Mouse (Mus musculus) T-helper 2 cell (primary cell): ENCODE results near the gene Nphp4.

Source experiments
- in situ Hi-C: fragments of 300-600 bp; cut with MboI, MseI; formaldehyde crosslinking; loops from one replicate; pipeline ENCODE4 v1.15.1; 2025; ENCODE audit warnings: high pct_unique_total_duplicates

Gene Nphp4

DNA sequence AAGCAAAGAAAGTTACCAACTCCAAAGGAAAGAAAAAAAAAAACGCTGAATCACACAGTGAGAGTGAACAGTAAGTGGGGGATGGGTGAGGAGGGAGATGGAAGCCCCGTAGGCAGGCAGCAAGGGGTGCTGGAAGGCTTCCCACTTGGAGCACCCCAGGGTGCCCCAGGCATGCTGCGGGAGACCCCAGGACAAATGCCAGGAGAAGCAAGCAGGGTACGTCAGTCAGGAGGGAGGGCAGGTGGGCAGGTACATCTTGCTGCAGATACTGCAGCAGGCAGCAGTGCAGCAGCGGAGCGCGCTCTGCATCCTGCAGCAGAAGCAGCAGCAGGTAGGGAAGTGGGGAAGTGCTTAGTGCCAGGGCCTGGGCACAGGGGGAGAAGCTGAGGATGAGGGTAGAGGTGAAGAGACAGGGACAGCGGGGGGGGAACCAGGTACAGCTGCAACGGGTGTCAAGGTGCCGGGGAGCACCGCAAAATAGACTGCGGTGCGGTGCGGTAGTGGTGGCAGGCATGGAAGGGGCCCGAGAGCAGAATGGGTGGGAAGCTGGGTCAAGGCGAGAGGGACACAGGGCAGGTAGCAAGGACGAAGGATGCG lies at the start of gene Nphp4:
TSS of gene Nphp4 (plus strand) at position 280 of the 597 bp plus-strand sequence.
- in situ Hi-C loops: no loop called here

DNA sequence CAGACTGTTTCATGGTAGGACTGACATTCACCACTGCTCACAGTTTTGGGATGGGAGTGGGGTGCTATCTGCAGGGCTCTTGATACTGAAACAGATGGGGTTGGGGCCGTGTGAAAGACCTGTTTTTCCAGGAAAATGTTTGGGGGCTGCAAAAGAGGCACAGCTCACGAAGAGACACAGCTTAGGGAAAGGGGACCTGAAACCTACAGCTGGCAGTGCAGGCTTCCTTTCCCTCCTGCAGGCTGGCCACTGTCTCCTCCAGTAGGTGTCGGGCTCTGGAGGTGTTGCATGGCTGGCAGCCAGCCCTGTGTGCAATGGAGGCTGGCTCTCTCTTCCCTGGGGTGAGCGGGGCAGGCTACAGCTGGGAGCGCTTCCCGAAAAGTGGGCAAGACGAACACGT lies 48.2 kb upstream of the Nphp4 start:
- in situ Hi-C loops: loop anchor here (5.0 to 25.0 kb wide), 2 partner anchors 91 to 1534 kb away; partner anchors contain the start of genes A430005L14Rik and Chd5

DNA sequence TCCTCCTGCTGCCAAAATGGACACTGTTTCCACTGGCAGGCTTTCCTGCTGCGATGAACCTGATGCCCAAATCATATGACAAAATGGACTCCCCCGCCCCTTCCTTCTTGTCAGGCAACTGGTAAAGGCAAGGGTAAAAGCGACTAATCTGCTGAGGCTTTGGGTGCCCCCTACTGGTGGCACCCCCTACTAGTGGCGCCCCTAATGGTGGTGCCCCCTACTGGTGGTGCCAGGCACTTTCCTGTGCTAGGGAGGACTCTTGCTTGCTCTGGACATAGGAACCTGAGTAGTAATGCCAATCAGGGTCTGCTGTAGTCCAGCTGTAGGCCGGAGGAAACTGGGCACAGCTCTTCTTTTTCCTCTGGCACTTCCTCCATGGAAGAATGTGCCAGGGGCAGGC lies 44.2 kb upstream of the Nphp4 start:
- in situ Hi-C loops: loop anchor here (25.0 kb wide), 1 partner anchor 1530 kb away; the partner anchor contains the start of gene A430005L14Rik

DNA sequence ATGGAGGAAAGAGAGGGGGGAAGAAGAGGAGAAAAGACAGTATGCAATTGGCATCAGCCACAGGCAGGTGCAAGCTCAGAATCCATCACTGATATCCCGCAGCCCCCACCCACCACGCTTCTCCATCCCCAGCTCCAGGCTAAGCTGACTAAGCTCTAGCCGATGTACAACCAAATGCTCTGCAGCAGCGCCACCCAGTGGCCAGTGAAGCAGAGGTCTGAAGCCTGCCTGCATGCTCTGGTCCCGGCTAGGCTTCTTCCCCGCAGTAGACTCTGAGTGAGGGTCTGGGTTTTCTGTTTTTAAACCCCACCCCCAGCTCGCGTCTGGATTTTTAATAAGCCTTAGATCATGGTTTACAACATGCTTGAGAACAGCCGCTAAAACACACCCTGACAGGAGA lies 41.7 kb upstream of the Nphp4 start:
- in situ Hi-C loops: loop anchor here (25.0 kb wide), 1 partner anchor 1527 kb away; the partner anchor contains the start of gene A430005L14Rik

DNA sequence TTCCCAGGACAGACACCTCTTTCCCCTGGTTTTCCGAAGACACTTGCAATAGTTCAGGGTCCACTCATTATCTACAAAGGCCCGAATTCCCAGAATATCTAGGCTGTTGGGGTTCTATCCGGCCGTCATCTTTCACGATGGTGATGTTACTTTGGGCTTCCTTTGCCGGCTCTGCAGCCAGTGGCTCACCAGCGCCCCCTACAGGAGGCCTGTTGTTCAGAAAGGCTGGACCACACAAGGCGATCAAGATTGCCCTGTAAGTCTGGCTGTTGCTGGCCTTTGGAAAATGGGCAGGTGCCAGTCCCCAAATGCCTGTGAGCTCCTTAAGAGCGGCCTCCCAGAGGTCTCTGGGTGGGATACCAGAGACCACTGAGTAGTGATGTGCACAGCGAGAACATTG lies 41.3 kb upstream of the Nphp4 start:
- in situ Hi-C loops: loop anchor here (25.0 kb wide), 1 partner anchor 1527 kb away; the partner anchor contains the start of gene A430005L14Rik

DNA sequence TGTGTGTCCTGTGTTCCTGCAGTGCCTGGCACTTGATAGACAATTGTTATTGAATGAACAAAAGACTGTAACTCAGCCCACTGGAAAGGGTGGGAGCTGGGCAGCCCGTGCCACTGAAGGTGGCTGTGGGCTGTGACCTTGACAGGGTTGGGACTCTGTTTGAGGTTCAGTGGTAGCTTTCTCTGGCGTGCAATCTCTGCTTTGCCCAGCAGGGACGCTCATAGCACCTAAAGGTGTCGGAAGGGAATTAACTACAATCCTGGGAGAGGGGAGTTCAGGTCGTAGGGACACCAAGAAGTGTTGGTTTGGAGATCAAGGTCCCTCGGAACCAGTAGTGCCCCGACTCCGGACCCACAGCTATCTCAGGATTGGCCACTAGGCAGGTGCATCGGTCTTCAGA lies 35.6 kb upstream of the Nphp4 start:
- in situ Hi-C loops: loop anchor here (25.0 kb wide), 1 partner anchor 1521 kb away; the partner anchor contains the start of gene A430005L14Rik

DNA sequence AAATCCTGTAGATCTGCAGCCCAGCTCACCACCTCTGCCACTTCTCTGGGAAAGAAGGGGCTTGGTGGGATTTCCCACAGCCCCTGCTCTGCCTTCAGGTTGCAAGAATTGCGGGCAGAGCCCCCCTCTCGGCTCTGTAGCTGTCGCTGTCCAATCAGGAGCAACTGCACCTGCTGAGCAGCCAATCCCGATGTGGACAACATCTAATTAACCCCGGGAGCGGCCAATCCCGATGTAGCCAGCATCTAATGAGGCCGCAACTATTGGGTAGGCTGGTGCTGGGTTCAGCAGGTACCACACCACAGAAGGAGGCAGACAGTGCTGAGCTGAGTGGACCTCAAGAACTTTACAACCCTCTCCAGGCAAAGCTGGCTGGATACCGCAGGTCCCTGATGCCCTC lies 35.0 kb upstream of the Nphp4 start:
- in situ Hi-C loops: loop anchor here (25.0 kb wide), 1 partner anchor 1521 kb away; the partner anchor contains the start of gene A430005L14Rik

DNA sequence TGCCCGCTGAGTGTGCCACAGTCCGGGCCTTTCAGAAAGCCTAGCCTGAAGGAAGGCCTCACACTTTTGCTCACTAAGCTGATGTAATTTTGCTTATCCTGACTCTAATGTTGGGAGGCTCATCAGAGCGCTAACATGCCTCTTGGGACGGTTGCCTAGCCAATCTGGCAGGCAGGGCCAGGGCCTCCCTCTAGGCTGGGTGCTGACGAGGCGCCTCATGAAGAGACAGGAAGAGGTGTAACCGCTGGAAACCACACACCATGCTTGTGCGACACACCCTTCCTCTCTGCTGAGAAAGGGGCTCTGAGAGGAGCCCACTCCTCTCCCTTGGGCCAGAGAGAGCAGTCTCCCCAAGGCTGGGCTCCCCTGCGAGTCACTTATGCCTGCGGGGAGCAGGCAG lies 30.3 kb upstream of the Nphp4 start:
- in situ Hi-C loops: loop anchor here (25.0 kb wide), 1 partner anchor 1516 kb away; the partner anchor contains the start of gene A430005L14Rik

DNA sequence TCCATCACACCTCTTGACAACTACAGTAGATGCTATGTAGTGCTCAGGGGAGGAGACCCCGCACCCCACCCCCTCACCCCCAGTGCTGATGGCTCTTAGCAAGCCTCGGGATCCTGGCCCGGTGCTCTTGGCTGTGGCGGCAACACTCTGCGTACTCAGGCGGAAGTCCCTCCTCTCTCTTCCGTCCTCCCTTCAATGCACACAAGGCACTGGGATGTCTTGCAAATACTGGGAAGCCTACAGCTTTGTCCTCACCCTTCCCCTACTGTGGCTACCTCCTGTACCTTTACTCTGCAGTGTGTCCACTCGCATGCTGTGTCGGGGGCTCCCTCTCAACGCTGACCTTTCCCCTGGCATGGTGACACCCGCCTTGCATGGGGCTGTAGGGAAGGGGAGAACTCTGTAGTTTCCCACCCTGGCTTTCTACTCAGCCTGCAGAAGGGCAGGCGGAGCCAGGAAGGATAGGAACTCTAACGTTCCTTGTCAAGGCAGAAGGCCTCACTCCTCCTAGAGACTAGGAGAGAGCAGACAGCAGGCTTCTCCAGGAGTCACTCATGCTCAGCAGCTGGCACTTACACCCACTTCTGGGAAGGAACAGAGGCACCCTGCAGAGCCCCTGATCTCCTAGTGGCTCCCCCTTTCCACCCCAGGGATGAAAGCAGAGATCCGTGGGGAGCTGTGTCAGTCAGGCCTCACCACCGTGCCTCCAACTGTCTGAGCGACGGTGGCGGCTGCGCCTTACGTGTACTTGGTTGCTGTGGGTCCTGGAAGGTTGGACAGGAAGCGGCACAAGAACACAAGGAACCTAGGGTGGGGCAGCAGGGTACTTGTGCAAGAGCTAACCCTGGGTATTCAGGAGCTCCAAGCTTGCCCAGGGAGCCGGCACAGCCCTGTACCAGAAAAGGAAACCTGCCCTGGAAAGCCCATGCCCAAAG lies 28.5 kb upstream of the Nphp4 start:
- in situ Hi-C loops: loop anchor here (25.0 kb wide), 1 partner anchor 1514 kb away; the partner anchor contains the start of gene A430005L14Rik

DNA sequence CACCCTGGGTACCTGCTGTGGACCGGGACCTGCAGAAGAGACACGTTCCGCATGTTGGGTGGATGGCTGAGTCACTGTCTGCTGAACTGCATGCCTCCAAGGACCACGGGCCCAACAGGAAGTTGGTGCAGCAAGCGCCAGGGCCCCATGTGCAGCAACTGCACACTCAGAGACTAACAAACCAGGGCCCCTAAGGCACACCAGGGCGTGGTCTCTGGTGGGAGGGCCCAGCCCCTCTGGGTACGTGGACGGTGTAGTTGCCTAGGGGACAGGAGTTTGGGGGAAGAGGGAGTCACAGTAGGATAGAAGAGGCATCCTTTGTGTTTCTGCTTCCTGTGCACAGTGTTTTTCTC lies 27.9 kb upstream of the Nphp4 start:
- in situ Hi-C loops: loop anchor here (25.0 kb wide), 1 partner anchor 1514 kb away; the partner anchor contains the start of gene A430005L14Rik

DNA sequence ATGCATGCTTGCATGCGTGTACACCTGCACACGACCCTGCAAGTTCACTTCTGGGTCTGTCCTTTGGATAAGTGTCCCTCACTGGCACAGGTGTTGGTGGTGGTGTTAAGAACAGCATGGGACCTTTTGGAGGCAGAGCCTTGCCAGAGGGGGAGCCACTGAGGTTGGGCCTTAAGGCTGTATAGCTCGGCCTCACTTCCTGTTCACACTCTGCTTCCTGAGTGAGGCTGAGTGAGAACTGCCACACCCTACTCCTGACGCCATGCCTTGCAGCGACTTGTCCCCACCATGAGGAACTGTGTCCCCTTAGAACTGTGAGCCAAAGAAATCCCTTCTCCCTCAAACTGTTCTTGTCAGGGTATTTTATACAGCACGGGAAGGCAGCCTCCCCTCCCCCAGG lies 25.1 kb upstream of the Nphp4 start:
- in situ Hi-C loops: no loop called here

DNA sequence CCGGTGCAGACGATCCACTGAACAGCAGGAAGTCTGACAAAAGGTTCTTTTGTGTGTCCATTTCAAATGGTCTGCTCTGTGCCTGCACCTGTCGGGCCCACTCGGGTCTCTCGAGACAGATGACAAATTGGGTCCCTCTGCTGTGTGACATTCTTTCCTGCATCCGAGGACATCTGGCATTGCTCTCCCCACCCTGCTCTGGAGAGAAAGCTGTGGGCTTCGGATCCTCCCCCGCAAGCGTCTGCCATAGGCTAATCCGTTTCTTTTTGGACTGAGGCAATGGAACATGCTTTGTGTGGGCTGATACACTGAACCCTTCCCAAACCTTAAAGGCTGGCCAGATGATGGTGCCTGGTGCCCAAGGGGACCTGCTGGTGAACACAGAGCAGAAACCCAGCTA lies 23.4 kb upstream of the Nphp4 start:
- in situ Hi-C loops: no loop called here

DNA sequence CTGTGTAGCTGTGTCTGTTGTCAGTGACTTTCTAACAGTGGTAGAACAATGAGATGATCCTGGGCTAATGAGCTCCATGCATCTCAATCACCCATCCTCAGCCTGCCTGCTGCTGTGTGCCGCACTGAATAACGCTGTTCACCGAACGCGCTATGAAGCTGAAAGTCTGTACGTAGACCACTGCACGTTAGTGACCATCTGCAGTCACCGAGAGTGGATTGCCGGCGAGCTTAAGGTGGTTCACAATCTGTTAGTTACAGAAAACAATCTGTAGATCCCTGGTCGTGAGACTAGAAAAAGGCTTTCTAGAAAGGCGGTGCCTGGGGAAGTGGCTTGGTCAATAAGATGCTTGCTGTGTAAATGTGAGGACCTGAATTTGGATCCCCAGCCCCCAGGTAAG lies 22.4 kb upstream of the Nphp4 start:
- in situ Hi-C loops: no loop called here

DNA sequence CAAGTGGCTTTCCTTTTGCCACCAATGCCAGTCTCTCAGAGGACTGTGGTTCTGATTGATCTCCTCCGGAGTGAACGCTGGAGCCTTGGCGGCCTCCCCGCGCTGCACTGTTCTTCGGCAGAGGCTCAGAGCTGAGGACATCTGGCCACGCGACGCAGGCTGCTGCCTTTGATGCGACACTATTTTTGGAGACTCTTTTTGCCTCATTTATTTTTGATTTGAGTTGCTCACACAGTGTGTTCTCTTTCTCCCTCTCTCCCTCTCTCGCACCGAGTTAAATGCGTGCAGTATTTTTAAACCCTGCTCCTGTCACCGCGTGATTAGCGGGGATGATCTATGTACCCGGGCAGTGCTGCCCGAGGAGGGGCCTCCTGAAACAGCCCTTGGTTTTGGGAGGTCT lies 19.9 kb upstream of the Nphp4 start:
- in situ Hi-C loops: no loop called here

DNA sequence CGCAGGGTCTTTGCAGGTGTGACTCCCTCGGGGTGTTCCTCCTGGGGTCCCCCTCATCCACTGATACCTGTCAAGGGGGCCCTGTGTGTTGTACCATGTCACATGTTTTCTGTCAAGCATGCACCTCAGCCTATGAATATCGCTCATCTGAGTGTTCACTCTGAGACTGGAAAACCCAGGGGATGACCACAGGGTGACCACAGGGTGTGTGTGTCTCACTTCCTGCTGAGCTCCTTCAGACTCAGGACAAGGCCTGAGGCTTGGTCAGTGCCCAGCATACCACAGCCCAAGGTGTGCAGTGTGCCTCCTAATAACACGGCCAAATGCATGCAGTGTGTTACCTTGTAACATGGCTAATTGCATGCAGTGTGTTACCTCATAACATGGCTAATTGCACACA lies 18.8 kb upstream of the Nphp4 start:
- in situ Hi-C loops: no loop called here

DNA sequence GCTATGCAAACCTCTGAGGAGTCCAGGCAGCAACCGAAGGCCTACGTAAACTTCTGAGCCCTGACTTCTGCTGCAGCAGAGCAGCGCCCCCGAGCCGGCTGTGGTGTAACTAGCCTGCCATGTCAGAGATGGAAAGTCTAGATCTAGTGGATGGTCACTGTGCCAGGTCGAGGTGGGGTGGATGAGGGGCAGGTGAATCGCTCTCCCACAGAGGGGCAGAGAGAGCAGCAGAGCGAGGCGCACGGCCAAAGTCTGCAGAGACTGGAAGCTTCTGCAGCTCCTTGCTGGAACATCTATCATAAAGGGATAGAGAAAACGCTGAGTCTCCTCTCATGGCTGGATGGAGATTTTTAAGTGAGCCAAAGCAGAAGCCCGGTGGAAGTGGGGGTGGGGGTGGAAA lies 14.0 kb upstream of the Nphp4 start:
- in situ Hi-C loops: no loop called here

DNA sequence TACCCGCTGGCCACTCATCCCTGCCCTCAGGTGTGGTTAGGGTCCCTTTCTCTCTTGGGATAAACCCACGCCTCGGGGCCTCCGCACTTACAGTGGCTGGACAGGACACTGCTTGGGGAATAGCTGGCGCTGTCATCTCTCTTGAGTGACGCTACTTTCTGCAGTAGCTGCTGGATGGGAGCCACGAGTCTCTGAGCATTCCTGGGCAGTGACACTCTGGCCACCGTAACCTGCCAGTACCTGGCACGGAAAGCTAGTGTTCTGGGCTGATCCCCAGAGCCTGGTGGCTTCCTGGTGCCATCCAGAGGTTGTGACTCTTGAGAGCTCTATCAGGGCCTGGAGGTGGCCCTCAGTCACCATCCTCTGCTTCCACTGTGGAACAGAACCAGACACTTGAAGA lies 13.4 kb upstream of the Nphp4 start:
- in situ Hi-C loops: no loop called here

DNA sequence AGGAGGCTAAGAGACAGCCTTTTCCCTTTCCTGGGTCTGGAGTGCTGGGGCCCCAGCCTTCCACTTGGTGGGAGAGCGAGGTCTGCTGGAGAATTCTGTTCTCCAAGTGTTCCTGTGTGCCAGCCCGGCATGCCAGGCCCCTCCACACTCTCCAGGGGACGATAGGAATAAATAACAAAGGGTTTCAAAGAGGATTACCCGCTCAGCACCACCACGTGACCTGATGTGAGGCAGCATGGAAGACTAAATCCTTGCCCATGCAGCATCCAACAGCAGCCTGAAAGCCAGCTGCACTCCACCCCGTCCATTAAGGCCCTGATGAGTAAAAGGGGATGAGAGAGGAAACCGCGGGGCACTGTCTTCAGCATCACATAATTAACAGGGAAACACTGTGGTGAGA lies 11.4 kb upstream of the Nphp4 start:
- in situ Hi-C loops: no loop called here

DNA sequence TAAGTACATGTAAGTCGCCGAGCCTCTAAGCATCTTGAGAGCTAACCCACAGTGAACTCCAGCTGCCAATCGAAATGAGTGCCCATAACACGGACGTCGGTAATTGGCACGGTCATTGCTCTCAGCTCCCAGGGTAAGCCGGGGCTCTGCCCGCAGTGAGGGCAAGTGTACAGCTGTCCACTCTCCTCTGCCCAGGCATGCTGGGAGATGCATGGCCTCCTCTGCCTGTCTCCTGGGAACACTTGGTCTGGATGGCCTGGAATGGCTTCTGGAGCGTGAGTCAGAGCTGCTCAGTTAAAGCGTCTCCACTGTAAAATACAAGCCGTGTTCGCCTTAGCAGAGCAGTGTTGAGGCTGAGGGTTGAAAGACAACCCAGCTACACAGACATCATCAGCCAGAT lies 9.9 kb upstream of the Nphp4 start:
- in situ Hi-C loops: no loop called here

DNA sequence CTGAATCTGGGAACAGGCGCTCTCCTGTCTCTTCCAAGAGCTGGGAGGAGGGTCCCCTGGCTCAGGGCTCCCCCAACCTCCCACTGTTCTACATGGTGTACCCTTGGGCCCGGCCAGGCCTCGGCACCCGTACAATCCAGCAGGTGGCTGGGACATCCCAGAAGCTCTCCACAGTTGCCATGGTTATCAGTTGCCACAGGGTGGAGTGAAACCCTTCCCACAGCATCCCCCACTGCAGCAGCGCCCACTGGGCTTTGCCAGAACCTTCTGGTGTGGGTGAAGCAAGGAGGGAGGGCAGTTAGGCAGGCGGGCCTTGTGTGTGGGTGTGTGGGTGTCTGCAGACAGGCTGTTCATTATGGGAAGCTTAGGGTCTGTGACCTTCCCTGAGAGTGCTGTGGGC lies 8.6 kb upstream of the Nphp4 start:
- in situ Hi-C loops: no loop called here

DNA sequence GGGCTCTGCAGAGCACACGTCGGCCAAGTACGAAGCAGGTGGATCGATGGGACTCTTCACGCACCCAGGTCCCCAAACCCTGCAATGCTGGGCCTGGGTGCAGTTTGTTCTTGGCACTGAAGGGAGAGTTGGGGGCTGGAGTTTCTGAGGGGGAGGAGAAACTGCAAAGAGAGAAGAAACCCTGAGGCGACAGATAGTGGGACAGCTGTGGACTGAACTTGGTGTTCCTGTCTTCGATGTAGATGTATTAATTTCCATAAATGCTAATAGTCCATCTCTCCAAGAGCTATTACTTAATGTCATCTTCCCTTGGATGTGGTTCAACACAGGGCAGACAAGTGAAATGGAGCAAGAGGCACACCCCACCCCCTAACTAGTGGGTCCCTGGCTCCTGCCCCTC lies 565 bp upstream of the Nphp4 start:
- in situ Hi-C loops: no loop called here

DNA sequence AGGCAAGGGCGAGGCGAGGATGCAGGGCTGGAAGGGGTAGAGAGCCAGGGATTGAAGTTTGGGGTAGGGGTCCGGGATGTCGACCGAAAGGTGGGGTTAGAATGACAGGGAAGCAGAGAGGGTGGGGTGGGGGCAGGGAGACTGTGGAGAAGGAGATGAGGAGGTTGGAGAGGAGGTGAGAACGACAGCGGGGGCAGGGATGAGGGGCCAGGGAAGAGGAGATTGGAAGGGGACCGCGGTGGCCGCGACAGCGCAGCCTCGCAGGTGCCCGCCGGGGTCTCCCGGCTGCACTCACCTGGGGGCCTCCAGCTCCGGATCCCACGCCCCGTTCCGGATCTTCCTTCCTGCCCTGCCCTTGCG lies 580 bp downstream of the Nphp4 start:
- in situ Hi-C loops: no loop called here
